Mouse (Mus musculus): ENCODE measurements around the gene Frmd5. TPM values are rescaled to one million over a fixed set of nuclear protein-coding genes. Genes with fewer than 3 reads are reported as not detected.
"Not testable (repeated sequence)": the region's sequence is repeated elsewhere in the genome, so short reads cannot be mapped to it uniquely, and the experiment has no call there.

Gene Frmd5
- polyA plus RNA-seq, 1 experiment from 2014 or later = 8.6 TPM

- no peaks in the 10 kb centered on the region for H3K4me1 ChIP-seq (ENCODE audit: control insufficient read depth, insufficient read depth, low read length)
- WGBS = 82% methylated on average over 3 of the region's 3 CpGs
- H3K27ac ChIP-seq (ENCODE audit: low read length) = no peak overlapping the region
- no peaks in the 10 kb centered on the region for H3K9me3 ChIP-seq (ENCODE audit: control insufficient read depth, low read depth, low read length)
- H3K4me3 ChIP-seq (ENCODE audit: low read depth, low read length) = no peak overlapping the region
- no peaks in the 10 kb centered on the region for H3K27me3 ChIP-seq (ENCODE audit: control insufficient read depth, insufficient read depth, low read length)
- H3K9ac ChIP-seq (replicated peaks; ENCODE audit: low read depth, low read length) = no peak overlapping the region
- no peak overlapping the region for H3K4me2 ChIP-seq (replicated peaks; ENCODE audit: low read depth, low read length)
- ATAC-seq (ENCODE audit: insufficient number of reproducible peaks, insufficient read depth, low FRiP score, low read depth) = no peak
- H3K36me3 ChIP-seq (ENCODE audit: control insufficient read depth, insufficient read depth, low read length) = no peaks in the 10 kb centered on the region
These were observed 243.8 kb downstream of the Frmd5 start for GRCm38 (mm10) chr2:121563117-121563516.

- Histone ChIP-seq H3K9ac (replicated peaks; ENCODE audit: low read depth, low read length) (no peak overlapping the region), H3K36me3 (ENCODE audit: control insufficient read depth, insufficient read depth, low read length) (no peaks in the 10 kb centered on the region), H3K27me3 (ENCODE audit: control insufficient read depth, insufficient read depth, low read length) (no peaks in the 10 kb centered on the region), H3K9me3 (ENCODE audit: control insufficient read depth, low read depth, low read length) (no peaks in the 10 kb centered on the region), H3K27ac (ENCODE audit: low read length) (no peak overlapping the region), H3K4me3 (ENCODE audit: low read depth, low read length) (no peak overlapping the region), H3K4me1 (ENCODE audit: control insufficient read depth, insufficient read depth, low read length) (no peaks in the 10 kb centered on the region; the same call in 1 of the 2 replicates), H3K4me2 (replicated peaks; ENCODE audit: low read depth, low read length) (no peak overlapping the region)
- no peak for ATAC-seq (ENCODE audit: insufficient number of reproducible peaks, insufficient read depth, low FRiP score, low read depth)
- 86% methylated on average over 8 of the region's 8 CpGs for WGBS
These were observed 255.6 kb downstream of the Frmd5 start for GRCm38 (mm10) chr2:121551271-121551670.

- Histone ChIP-seq H3K9me3 (ENCODE audit: control insufficient read depth, low read depth, low read length) (no peaks in the 10 kb centered on the region), H3K4me2 (replicated peaks; ENCODE audit: low read depth, low read length) (no peak overlapping the region), H3K4me3 (ENCODE audit: low read depth, low read length) (no peak overlapping the region), H3K36me3 (ENCODE audit: control insufficient read depth, insufficient read depth, low read length) (no peaks in the 10 kb centered on the region), H3K27me3 (ENCODE audit: control insufficient read depth, insufficient read depth, low read length) (no peaks in the 10 kb centered on the region), H3K27ac (ENCODE audit: low read length) (no peak overlapping the region), H3K4me1 (ENCODE audit: control insufficient read depth, insufficient read depth, low read length) (no peaks in the 10 kb centered on the region), H3K9ac (replicated peaks; ENCODE audit: low read depth, low read length) (no peak overlapping the region)
- 94% methylated on average over 6 of the region's 6 CpGs for WGBS
- no peak for ATAC-seq (ENCODE audit: insufficient number of reproducible peaks, insufficient read depth, low FRiP score, low read depth)
These were observed 257.3 kb downstream of the Frmd5 start for GRCm38 (mm10) chr2:121549630-121550029.

- no peak for ATAC-seq (ENCODE audit: insufficient number of reproducible peaks, insufficient read depth, low FRiP score, low read depth)
- H3K9ac ChIP-seq (replicated peaks; ENCODE audit: low read depth, low read length) = no peak overlapping the region
- no peaks in the 10 kb centered on the region for H3K4me1 ChIP-seq (ENCODE audit: control insufficient read depth, insufficient read depth, low read length)
- no peaks in the 10 kb centered on the region for H3K27me3 ChIP-seq (ENCODE audit: control insufficient read depth, insufficient read depth, low read length)
- no peaks in the 10 kb centered on the region for H3K9me3 ChIP-seq (ENCODE audit: control insufficient read depth, low read depth, low read length)
- H3K36me3 ChIP-seq (ENCODE audit: control insufficient read depth, insufficient read depth, low read length) = peaks cover 13% of the 10 kb centered on the region; the same call in 1 of the 2 replicates
- H3K27ac ChIP-seq (ENCODE audit: low read length) = no peak overlapping the region
- H3K4me2 ChIP-seq (replicated peaks; ENCODE audit: low read depth, low read length) = no peak overlapping the region
- WGBS = 88% methylated on average over 3 of the region's 3 CpGs
- H3K4me3 ChIP-seq (ENCODE audit: low read depth, low read length) = no peak overlapping the region
These were observed 262.1 kb downstream of the Frmd5 start for GRCm38 (mm10) chr2:121544829-121545228.

- no peak for ATAC-seq (ENCODE audit: insufficient number of reproducible peaks, insufficient read depth, low FRiP score, low read depth)
- Histone ChIP-seq H3K27ac (ENCODE audit: low read length) (no peak overlapping the region), H3K27me3 (ENCODE audit: control insufficient read depth, insufficient read depth, low read length) (no peaks in the 10 kb centered on the region), H3K4me3 (ENCODE audit: low read depth, low read length) (no peak overlapping the region), H3K36me3 (ENCODE audit: control insufficient read depth, insufficient read depth, low read length) (peaks cover 7% of the 10 kb centered on the region; the same call in 1 of the 2 replicates), H3K9ac (replicated peaks; ENCODE audit: low read depth, low read length) (no peak overlapping the region), H3K4me1 (ENCODE audit: control insufficient read depth, insufficient read depth, low read length) (no peaks in the 10 kb centered on the region), H3K4me2 (replicated peaks; ENCODE audit: low read depth, low read length) (no peak overlapping the region), H3K9me3 (ENCODE audit: control insufficient read depth, low read depth, low read length) (no peaks in the 10 kb centered on the region)
- WGBS = 89% methylated on average over 2 of the region's 2 CpGs
These were observed 281.8 kb downstream of the Frmd5 start for GRCm38 (mm10) chr2:121525056-121525455.

GRCm38 (mm10) chr2:121522830-121523229, 284.1 kb downstream of the Frmd5 start:
- not testable (repeated sequence) for ATAC-seq (ENCODE audit: insufficient number of reproducible peaks, insufficient read depth, low FRiP score, low read depth); H3K4me1 ChIP-seq (ENCODE audit: control insufficient read depth, insufficient read depth, low read length); H3K4me3 ChIP-seq (ENCODE audit: low read depth, low read length); H3K9ac ChIP-seq (replicated peaks; ENCODE audit: low read depth, low read length); H3K27me3 ChIP-seq (ENCODE audit: control insufficient read depth, insufficient read depth, low read length); H3K4me2 ChIP-seq (replicated peaks; ENCODE audit: low read depth, low read length); H3K27ac ChIP-seq (ENCODE audit: low read length); H3K9me3 ChIP-seq (ENCODE audit: control insufficient read depth, low read depth, low read length)
- WGBS = 100% methylated on average over 3 of the region's 3 CpGs
- H3K36me3 ChIP-seq (ENCODE audit: control insufficient read depth, insufficient read depth, low read length) = peaks cover 16% of the 10 kb centered on the region

- peaks cover 16% of the 10 kb centered on the region for H3K36me3 ChIP-seq (ENCODE audit: control insufficient read depth, insufficient read depth, low read length)
These were observed 284.9 kb downstream of the Frmd5 start for GRCm38 (mm10) chr2:121522006-121522405.

GRCm38 (mm10) chr2:121518711-121519110, 288.2 kb downstream of the Frmd5 start:
- not testable (repeated sequence) for H3K4me1 ChIP-seq (ENCODE audit: control insufficient read depth, insufficient read depth, low read length); H3K4me3 ChIP-seq (ENCODE audit: low read depth, low read length); H3K27ac ChIP-seq (ENCODE audit: low read length); H3K4me2 ChIP-seq (replicated peaks; ENCODE audit: low read depth, low read length); H3K9me3 ChIP-seq (ENCODE audit: control insufficient read depth, low read depth, low read length); H3K27me3 ChIP-seq (ENCODE audit: control insufficient read depth, insufficient read depth, low read length); H3K9ac ChIP-seq (replicated peaks; ENCODE audit: low read depth, low read length); ATAC-seq (ENCODE audit: insufficient number of reproducible peaks, insufficient read depth, low FRiP score, low read depth)
- peaks cover 20% of the 10 kb centered on the region for H3K36me3 ChIP-seq (ENCODE audit: control insufficient read depth, insufficient read depth, low read length)
- 92% methylated on average over 4 of the region's 4 CpGs for WGBS

More at GRCm38 (mm10) chr2:121522006-121522405, 284.9 kb downstream of the Frmd5 start:
- no peak for ATAC-seq (ENCODE audit: insufficient number of reproducible peaks, insufficient read depth, low FRiP score, low read depth)
- Histone ChIP-seq H3K9me3 (ENCODE audit: control insufficient read depth, low read depth, low read length) (no peaks in the 10 kb centered on the region), H3K27ac (ENCODE audit: low read length) (no peak overlapping the region), H3K4me3 (ENCODE audit: low read depth, low read length) (no peak overlapping the region), H3K4me1 (ENCODE audit: control insufficient read depth, insufficient read depth, low read length) (no peaks in the 10 kb centered on the region), H3K4me2 (replicated peaks; ENCODE audit: low read depth, low read length) (no peak overlapping the region), H3K27me3 (ENCODE audit: control insufficient read depth, insufficient read depth, low read length) (no peaks in the 10 kb centered on the region), H3K9ac (replicated peaks; ENCODE audit: low read depth, low read length) (no peak overlapping the region)
- 72% methylated on average over 2 of the region's 2 CpGs for WGBS

GRCm38 (mm10) chr2:121518106-121518505, 288.8 kb downstream of the Frmd5 start:
- no peaks in the 10 kb centered on the region for H3K9me3 ChIP-seq (ENCODE audit: control insufficient read depth, low read depth, low read length)

More at GRCm38 (mm10) chr2:121518106-121518505, 288.8 kb downstream of the Frmd5 start:
- Histone ChIP-seq H3K27ac (ENCODE audit: low read length) (no peak overlapping the region), H3K9ac (replicated peaks; ENCODE audit: low read depth, low read length) (no peak overlapping the region), H3K36me3 (ENCODE audit: control insufficient read depth, insufficient read depth, low read length) (peaks cover 22% of the 10 kb centered on the region), H3K4me1 (ENCODE audit: control insufficient read depth, insufficient read depth, low read length) (no peaks in the 10 kb centered on the region), H3K27me3 (ENCODE audit: control insufficient read depth, insufficient read depth, low read length) (no peaks in the 10 kb centered on the region), H3K4me3 (ENCODE audit: low read depth, low read length) (no peak overlapping the region), H3K4me2 (replicated peaks; ENCODE audit: low read depth, low read length) (no peak overlapping the region)
- no peak for ATAC-seq (ENCODE audit: insufficient number of reproducible peaks, insufficient read depth, low FRiP score, low read depth)
- WGBS = 93% methylated on average over 5 of the region's 5 CpGs
